Mouse (Mus musculus) neural tube, embryonic 11.5 days (tissue): ENCODE results near the gene Fau. TPM values are rescaled to one million over a fixed set of nuclear protein-coding genes. Genes with fewer than 3 reads are reported as not detected.

Source experiments
- ATAC-seq: fragments of 200-750 bp; cut with Nextera tagmentation; 2 replicates; pipeline ENCODE4 v1.8.0; 2017; ENCODE audit warnings: moderate number of reproducible peaks, mild to moderate bottlenecking, moderate TSS enrichment, moderate library complexity; ENCODE audit not compliant: insufficient read depth, low FRiP score, low TSS enrichment
- DNase-seq: peaks from one replicate; pipeline ENCODE4 v3.0.0-alpha.2; 2015; ENCODE audit warnings: low spot score
- H3K27ac ChIP-seq: fragments of 300-500 bp; sonication (generic); 2 replicates; pipeline ENCODE4 v1.5.1; 2014; ENCODE audit warnings: low read depth, mild to moderate bottlenecking, low read length
- H3K27me3 ChIP-seq: fragments of 300-500 bp; sonication (generic); 2 replicates; pipeline ENCODE4 v1.6.1; 2014; ENCODE audit warnings: mild to moderate bottlenecking, low read length, mixed read lengths; ENCODE audit not compliant: control insufficient read depth, insufficient read depth
- H3K36me3 ChIP-seq: fragments of 300-500 bp; sonication (generic); 2 replicates; pipeline ENCODE4 v1.6.1; 2014; ENCODE audit warnings: mild to moderate bottlenecking, low read length, moderate library complexity, mixed read lengths; ENCODE audit not compliant: control insufficient read depth, insufficient read depth
- H3K4me1 ChIP-seq: fragments of 300-500 bp; sonication (generic); 2 replicates; pipeline ENCODE4 v1.6.1; 2014; ENCODE audit warnings: low read length, mixed read lengths; ENCODE audit not compliant: control insufficient read depth, insufficient read depth
- H3K4me2 ChIP-seq: fragments of 300-500 bp; sonication (generic); 2 replicates; pipeline ENCODE4 v1.6.1; 2014; ENCODE audit warnings: low read depth, mild to moderate bottlenecking, moderate library complexity
- H3K4me3 ChIP-seq: fragments of 300-500 bp; sonication (generic); 2 replicates; pipeline ENCODE4 v1.5.1; 2014; ENCODE audit warnings: low read depth, low read length
- H3K9ac ChIP-seq: fragments of 300-500 bp; sonication (generic); 2 replicates; pipeline ENCODE4 v1.6.1; 2014; ENCODE audit warnings: mild to moderate bottlenecking, low read length
- H3K9me3 ChIP-seq: fragments of 300-500 bp; sonication (generic); 2 replicates; pipeline ENCODE4 v1.6.1; 2016; ENCODE audit warnings: low read length; ENCODE audit not compliant: control insufficient read depth
- WGBS: fragments of 180-500 bp; shearing (Covaris S2); extraction: QIAGEN DNeasy Blood & Tissue Kit; methylation state at CpG from one replicate; pipeline ENCODE4 v1.1.7; 2014; 5-methylcytosine and 5-hydroxymethylcytosine counted together
- polyA plus RNA-seq: library from polyadenylated mRNA; unstranded; fragments of >200 nt; fragmentation: Nextera tagmentation; extraction: Ambion mirVana; gene quantifications from 2 replicates; pipeline ENCODE4 v1.2.1, GENCODE M21; 2014

The Fau gene
- polyA plus RNA-seq, 1 experiment from 2014 or later, result 790 TPM

DNA sequence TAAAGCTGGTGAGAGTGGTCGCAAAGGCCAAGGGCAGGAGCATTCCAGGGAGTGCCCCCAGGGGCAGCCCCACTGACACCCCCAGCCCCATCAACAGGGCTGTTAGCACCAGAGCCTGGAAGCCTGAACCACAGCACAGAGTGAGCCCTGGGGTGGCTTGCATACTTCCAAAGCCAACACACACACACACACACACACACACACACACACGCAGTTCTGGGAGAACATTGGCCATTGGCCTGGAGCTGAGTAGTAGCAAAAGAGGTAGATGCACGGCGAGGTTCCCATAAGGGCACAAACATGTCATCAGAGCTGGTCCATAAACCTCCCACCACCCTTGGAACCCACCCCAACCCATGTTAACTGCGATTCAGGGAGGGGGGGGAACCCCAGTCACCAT is 8.9 kb downstream of the Fau start:
- peaks cover 25% of the 10 kb centered on the region for H3K4me1 ChIP-seq
- peak; percentile 14; the same call in 1 of the 2 replicates for ATAC-seq
- 0 out of 2 replicates have a peak overlapping the region, but pooled peaks have one; percentile 83 for H3K27ac ChIP-seq
- H3K9ac ChIP-seq, result peak overlapping the region; percentile 49
- no peaks in the 10 kb centered on the region for H3K9me3 ChIP-seq
- H3K27me3 ChIP-seq, result no peaks in the 10 kb centered on the region
- no peaks in the 10 kb centered on the region; the same call in 1 of the 2 replicates for H3K36me3 ChIP-seq
- peak; percentile 18 for DNase-seq
- H3K4me3 ChIP-seq, result peak overlapping the region; percentile 52
- peak overlapping the region; percentile 70 for H3K4me2 ChIP-seq
- WGBS, result 34% methylated on average over 5 of the region's 5 CpGs

GRCm38 (mm10) chr19:6067011-6067723 is 9.5 kb downstream of the Fau start:
- peak; percentile 88 for DNase-seq
- H3K9ac ChIP-seq, result peak overlapping the region; percentile 49
- WGBS, result under 1% methylated on average over 30 of the region's 30 CpGs
- ATAC-seq, result peak; percentile 56
- peak overlapping the region; percentile 83 for H3K27ac ChIP-seq
- no peaks in the 10 kb centered on the region; the same call in 1 of the 2 replicates for H3K36me3 ChIP-seq
- no peaks in the 10 kb centered on the region for H3K27me3 ChIP-seq
- peak overlapping the region; percentile 70 for H3K4me2 ChIP-seq
- H3K4me3 ChIP-seq, result peak overlapping the region; percentile 52
- peaks cover 19% of the 10 kb centered on the region for H3K4me1 ChIP-seq
- no peaks in the 10 kb centered on the region for H3K9me3 ChIP-seq

DNA sequence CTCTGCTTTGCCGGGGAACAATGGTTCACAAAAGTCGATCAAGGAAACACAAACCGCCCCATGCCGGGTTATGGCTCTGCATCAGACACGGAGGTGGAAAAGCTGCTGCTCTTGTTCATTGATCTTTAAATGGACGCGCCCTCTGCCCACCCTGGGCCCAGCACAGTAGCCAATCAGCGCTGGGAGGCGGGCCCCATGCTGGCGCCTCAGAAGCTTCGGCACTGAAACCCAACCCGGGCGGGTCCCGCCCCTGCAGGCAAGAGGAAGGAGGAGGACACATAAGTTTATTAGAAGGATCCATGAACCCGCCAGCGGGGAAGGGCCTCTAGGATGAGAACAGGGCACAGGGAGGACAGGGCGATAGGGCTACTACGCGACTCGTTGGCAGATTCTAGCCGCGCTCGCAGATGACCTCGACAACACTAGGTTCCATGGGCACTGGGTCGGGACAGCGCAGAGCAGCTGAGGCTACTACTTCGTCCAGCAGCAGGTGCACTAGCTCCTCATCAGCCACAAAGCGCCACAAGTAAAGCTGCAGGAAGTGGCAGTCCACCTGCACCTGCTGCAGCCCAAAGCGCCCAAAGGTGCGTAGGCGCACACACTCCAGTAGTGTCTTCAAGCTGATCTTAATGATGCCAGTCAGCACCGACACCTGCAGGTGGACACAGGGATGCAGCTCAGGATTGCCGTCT is 10.2 kb downstream of the Fau start, which contains the start of gene Tm7sf2:
Tm7sf2 (minus strand) TSS at position 650 of the 692 bp plus-strand sequence.
- ATAC-seq (peak; percentile 89), DNase-seq (peak; percentile 93)
- peaks cover 14% of the 10 kb centered on the region for H3K4me1 ChIP-seq
- peak within 1 kb of the TSS; percentile 70 for H3K4me2 ChIP-seq
- no peaks in the 10 kb centered on the region for H3K9me3 ChIP-seq
- WGBS, result 8% methylated on average over 33 of the region's 33 CpGs
- H3K27ac ChIP-seq, result peak within 1 kb of the TSS; percentile 83
- H3K9ac ChIP-seq, result peak within 1 kb of the TSS; percentile 49
- peaks cover 2% of the 10 kb centered on the region; the same call in 1 of the 2 replicates for H3K36me3 ChIP-seq
- H3K27me3 ChIP-seq, result no peaks in the 10 kb centered on the region
- peak within 1 kb of the TSS; percentile 52 for H3K4me3 ChIP-seq

GRCm38 (mm10) chr19:6068951-6069350 is 11.3 kb downstream of the Fau start:
- Histone ChIP-seq H3K4me1 (peaks cover 14% of the 10 kb centered on the region), H3K9me3 (no peaks in the 10 kb centered on the region), H3K27ac (no peak overlapping the region), H3K36me3 (peaks cover 2% of the 10 kb centered on the region; the same call in 1 of the 2 replicates), H3K9ac (no peak overlapping the region), H3K4me3 (no peak overlapping the region), H3K27me3 (no peaks in the 10 kb centered on the region), H3K4me2 (no peak overlapping the region)
- 89% methylated on average over 4 of the region's 4 CpGs for WGBS
- DNase-seq (no peak), ATAC-seq (no peak)

DNA sequence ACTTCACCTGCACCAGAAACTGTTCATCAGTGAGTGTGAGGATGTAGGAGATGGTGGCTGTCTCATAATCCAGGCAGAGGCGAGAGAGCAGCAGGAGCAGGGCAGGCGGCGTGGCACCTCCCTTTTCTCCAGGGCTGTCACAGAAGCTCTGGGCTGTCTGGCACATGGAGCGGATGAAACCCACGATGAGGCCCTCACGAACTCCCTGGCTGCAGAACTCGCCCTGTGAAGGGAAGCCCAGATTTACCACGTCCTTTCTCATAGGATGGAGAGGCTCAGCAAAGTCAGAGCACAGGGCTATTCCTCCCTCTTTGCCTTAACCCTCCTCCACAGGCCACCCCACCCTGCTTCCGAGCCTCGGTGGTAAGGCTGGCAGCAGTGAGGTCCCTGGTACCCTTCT is 12.2 kb downstream of the Fau start:
- no peaks in the 10 kb centered on the region for H3K27me3 ChIP-seq
- ATAC-seq, result no peak
- H3K27ac ChIP-seq, result no peak overlapping the region
- H3K4me2 ChIP-seq, result no peak overlapping the region
- H3K9ac ChIP-seq, result no peak overlapping the region
- WGBS, result 92% methylated on average over 10 of the region's 10 CpGs
- no peak for DNase-seq
- peaks cover 14% of the 10 kb centered on the region for H3K4me1 ChIP-seq
- H3K4me3 ChIP-seq, result no peak overlapping the region
- no peaks in the 10 kb centered on the region for H3K9me3 ChIP-seq
- H3K36me3 ChIP-seq, result peaks cover 2% of the 10 kb centered on the region; the same call in 1 of the 2 replicates

- H3K4me1 ChIP-seq, result peaks cover 14% of the 10 kb centered on the region
- no peak overlapping the region for H3K4me2 ChIP-seq
- WGBS, result 91% methylated on average over 31 of the region's 31 CpGs
- H3K9me3 ChIP-seq, result no peaks in the 10 kb centered on the region
- H3K27ac ChIP-seq, result no peak overlapping the region
- DNase-seq, result no peak
- no peak overlapping the region for H3K9ac ChIP-seq
- H3K36me3 ChIP-seq, result peaks cover 2% of the 10 kb centered on the region; the same call in 1 of the 2 replicates
- no peak for ATAC-seq
- H3K27me3 ChIP-seq, result no peaks in the 10 kb centered on the region
- no peak overlapping the region for H3K4me3 ChIP-seq
These were observed 13.1 kb downstream of the Fau start for GRCm38 (mm10) chr19:6070571-6071250.

- Histone ChIP-seq H3K9me3 (no peaks in the 10 kb centered on the region), H3K4me2 (no peak overlapping the region), H3K27me3 (no peaks in the 10 kb centered on the region), H3K9ac (no peak overlapping the region), H3K27ac (no peak overlapping the region), H3K36me3 (peaks cover 2% of the 10 kb centered on the region; the same call in 1 of the 2 replicates), H3K4me1 (peaks cover 15% of the 10 kb centered on the region), H3K4me3 (no peak overlapping the region)
- DNase-seq (no peak), ATAC-seq (no peak)
- WGBS, result 92% methylated on average over 19 of the region's 19 CpGs
These were observed 13.6 kb downstream of the Fau start for GRCm38 (mm10) chr19:6071261-6071660.

DNA sequence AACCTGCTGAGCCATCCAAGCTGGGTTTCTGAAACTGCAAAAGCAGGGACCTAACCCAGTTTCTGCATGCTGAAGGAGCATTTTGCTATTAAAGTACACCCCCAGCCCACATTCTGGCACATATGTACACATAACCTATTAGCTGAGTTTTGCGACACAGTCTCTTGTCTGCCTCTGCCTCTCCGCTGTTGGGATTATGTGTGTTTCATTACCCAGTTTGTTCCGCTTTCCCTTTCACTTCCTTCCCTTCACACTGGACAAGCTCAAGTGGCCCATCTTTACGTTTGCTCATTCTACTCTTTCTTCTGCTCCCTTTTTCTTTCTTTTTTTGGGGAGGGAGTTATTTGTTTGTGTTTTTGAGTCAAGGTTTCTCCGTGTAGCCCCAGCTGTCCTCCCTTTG is 16.2 kb downstream of the Fau start:
- Histone ChIP-seq H3K9me3 (no peaks in the 10 kb centered on the region), H3K36me3 (peaks cover 2% of the 10 kb centered on the region; the same call in 1 of the 2 replicates), H3K27ac (no peak overlapping the region), H3K4me1 (peaks cover 7% of the 10 kb centered on the region), H3K4me3 (no peak overlapping the region), H3K27me3 (no peaks in the 10 kb centered on the region), H3K9ac (no peak overlapping the region), H3K4me2 (no peak overlapping the region)
- ATAC-seq (no peak), DNase-seq (no peak)
- WGBS, result 91% methylated on average over 5 of the region's 5 CpGs
